Mouse (Mus musculus): ENCODE measurements around the gene Slc6a20b.
"Not testable (repeated sequence)": the region's sequence is repeated elsewhere in the genome, so short reads cannot be mapped to it uniquely, and the experiment has no call there.

The Slc6a20b gene

GRCm38 (mm10) chr9:123632281-123632680 lies at the start of gene Slc6a20b:
TSS of gene Slc6a20b (minus strand) at chr9:123632565.
- DNase-seq (ENCODE audit: low spot score in 2 of 2): no peak

DNA sequence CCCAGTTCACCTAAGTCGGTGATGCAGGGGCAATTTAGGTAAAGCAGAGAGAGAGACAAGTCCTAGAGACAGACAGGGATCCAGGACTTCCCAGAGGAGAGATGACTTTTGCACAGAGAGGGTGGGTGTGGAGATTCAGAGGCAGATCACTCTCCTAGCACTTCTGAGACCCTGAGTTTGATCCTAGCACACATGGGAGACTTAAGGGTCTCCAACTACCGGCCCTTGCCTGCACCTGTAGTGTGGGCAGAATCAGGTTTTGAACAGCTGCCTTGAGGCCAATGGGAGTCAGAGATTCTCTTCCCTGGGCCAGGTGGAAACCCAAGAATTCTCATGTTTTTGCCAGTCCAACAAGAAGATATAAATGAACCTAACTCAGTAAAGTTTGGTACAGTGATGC lies 46.8 kb upstream of the Slc6a20b start:
- DNase-seq (ENCODE audit: low spot score in 2 of 2): no peak

DNA sequence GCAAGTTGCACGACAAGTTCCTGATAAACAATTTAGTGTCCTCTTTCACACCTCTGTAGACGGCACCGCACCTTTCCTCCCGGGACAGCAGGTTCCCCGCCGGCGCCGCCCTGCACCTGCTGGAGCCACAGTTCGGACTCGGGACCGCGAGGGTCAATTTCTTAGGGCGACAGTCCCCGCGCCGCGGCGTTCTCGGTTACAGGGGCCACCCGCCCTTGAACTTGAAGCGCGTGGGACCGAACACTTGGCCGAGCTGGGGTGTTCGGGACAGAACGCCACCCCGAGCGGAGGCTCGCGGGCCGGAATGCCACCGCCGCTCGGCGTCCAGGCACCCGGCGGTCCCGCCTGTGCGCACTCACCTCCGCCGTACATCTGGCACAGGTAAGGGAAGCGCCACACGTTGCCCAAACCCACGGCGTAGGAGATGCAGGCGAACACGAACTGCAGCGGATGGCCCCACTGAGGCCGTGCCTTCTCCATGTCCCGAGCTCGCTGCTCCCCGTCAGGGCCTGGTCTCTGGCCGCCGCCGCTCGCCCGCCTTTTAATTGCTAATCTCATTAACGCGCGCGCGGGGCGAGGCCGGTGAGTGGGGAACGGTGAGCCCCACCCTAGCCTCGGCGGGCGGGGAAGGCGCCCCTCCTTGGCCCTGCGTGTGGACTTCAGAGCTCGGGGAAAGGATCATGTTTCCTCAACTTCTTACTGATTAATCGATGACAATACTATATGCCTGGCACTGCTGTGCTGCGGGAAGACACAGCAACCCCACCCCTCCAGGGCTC lies 46.2 kb upstream of the Slc6a20b start, which contains the start of the genes Ccr9 and Slc6a20a:
Ccr9 (plus strand) TSS at position 113 of the 779 bp plus-strand sequence.
Slc6a20a (minus strand) TSS at position 559 of the 779 bp plus-strand sequence.
- no peak for DNase-seq (ENCODE audit: low spot score in 2 of 2)

DNA sequence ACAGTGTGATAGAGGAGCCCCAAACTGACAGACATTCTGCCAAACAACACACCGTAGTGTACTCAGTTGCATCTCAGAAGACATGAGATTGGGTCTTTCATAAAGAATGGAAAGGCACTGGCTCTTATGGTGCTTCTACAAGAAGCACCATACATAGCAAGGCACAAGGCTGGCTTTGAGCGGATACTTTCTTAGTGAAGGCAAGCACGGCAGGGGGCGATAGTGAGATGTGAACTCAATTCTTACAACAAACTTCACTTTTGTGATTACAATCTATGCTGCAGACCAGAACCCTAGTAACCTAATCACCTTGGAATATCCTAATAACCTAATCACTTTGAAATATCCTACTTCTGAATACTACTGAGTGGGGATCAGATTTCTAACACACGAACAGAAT lies 33.3 kb upstream of the Slc6a20b start:
- no peak for DNase-seq (ENCODE audit: low spot score in 2 of 2)

- not testable (repeated sequence) for DNase-seq (ENCODE audit: low spot score in 2 of 2)
These were observed 27.8 kb upstream of the Slc6a20b start for GRCm38 (mm10) chr9:123659986-123660676.

- no peak for DNase-seq (ENCODE audit: low spot score in 2 of 2)
These were observed 26.6 kb upstream of the Slc6a20b start for GRCm38 (mm10) chr9:123658981-123659380.

- DNase-seq (ENCODE audit: low spot score in 2 of 2): no peak
These were observed 25.1 kb upstream of the Slc6a20b start for GRCm38 (mm10) chr9:123657457-123657856.

- no peak for DNase-seq (ENCODE audit: low spot score in 2 of 2)
These were observed 19.0 kb upstream of the Slc6a20b start for GRCm38 (mm10) chr9:123651369-123651768.

DNA sequence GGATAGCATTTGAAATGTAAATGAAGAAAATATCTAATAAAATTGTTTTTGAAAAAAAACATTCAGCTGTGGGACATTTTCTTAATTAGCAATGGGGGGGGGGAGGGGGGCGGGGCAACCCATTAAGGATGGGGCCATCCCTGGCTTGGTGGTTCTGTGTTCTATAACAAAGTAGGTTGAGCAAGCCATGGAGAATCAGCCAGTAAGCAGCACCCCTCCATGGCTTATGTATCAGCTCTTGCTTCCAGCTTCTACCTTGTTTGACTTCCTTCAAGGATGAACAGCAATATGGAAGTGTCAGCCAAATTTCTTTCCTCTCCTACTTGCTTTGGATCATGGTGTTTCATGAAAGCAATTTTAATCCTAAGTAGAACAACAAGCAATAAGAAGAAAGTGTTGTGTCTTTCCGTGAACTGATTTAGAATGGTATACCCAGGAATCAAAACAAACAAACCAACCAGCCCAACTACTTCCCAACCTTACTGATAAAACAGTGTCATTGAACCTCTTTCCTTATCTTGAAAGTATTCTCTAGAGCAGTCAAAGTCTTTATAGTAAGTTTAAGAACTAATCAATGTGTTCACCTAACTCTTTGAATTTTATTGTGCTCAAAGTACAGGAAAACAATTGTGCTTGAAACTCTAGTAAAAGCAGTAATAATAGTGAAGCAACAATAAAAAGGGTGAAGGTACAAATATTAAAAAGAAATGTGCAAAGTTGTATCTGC lies 17.6 kb upstream of the Slc6a20b start:
- DNase-seq (ENCODE audit: low spot score in 2 of 2): no peak

- DNase-seq (ENCODE audit: low spot score in 2 of 2): no peak
These were observed 7.7 kb upstream of the Slc6a20b start for GRCm38 (mm10) chr9:123640106-123640505.

- DNase-seq (ENCODE audit: low spot score in 2 of 2): no peak
These were observed 6.3 kb upstream of the Slc6a20b start for GRCm38 (mm10) chr9:123638668-123639089.

DNA sequence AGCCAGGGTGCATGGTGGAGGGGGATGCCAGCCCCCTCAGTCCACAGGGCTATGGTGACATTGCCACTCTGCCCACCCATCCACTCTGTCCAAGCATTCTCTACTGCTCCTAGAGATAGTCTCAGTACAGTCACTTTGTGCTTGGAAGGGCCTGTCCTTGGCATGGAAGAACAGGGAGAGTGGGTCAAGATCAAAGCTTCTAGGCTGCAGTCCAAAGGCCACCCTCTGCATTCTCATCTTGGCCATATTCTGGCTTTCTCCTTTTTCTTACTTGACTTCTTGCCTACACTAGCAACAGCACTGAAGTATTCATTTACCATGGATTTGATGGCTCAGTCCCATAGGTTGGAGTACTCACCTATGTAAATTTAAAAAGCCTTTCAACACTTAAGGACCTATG lies 5.9 kb upstream of the Slc6a20b start:
- DNase-seq (ENCODE audit: low spot score in 2 of 2): no peak

- no peak for DNase-seq (ENCODE audit: low spot score in 2 of 2)
These were observed 4.4 kb upstream of the Slc6a20b start for GRCm38 (mm10) chr9:123636771-123637170.

DNA sequence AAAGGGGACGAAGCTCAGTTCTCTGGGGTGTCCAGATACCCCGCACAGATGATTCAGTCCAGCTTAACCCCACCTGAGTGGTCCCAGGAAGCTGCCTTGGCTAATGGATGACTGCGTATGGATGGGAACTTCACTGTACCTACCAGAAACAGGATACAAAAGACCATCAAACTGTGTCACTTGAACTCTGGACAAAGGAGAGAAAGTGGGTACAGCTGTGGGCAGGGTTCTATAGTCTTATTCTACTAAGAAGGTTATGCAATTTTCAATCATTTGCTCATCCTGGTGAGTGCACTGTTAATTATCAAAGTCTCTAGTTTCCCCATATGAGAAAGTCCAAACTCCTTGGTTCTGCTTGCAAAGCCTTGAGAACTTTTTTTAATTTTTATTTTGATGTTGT lies 628 bp upstream of the Slc6a20b start:
- DNase-seq (ENCODE audit: low spot score in 2 of 2): no peak

DNA sequence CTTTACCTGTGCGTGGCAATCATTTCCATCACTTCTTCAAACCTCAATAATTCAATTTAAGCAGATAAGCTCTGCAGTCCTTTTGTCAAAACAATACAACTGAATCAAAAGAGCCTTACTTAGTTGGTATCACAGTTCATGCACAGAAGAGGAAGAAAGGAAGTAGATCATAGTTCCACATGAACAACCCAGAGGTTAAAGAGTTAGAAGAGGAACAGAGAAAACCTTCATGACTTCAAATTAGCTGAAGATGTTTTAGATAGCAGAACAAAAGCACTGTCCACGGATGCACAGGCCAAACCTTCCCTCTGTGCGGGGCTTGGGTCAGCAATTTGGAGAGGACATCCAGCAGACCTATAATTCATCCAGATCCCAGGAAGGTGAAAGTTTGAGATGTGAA lies 699 bp downstream of the Slc6a20b start:
- DNase-seq (ENCODE audit: low spot score in 2 of 2): no peak

GRCm38 (mm10) chr9:123625821-123626220 lies 6.5 kb downstream of the Slc6a20b start:
- DNase-seq (ENCODE audit: low spot score in 2 of 2): no peak

GRCm38 (mm10) chr9:123624741-123625140 lies 7.6 kb downstream of the Slc6a20b start:
- no peak for DNase-seq (ENCODE audit: low spot score in 2 of 2)

DNA sequence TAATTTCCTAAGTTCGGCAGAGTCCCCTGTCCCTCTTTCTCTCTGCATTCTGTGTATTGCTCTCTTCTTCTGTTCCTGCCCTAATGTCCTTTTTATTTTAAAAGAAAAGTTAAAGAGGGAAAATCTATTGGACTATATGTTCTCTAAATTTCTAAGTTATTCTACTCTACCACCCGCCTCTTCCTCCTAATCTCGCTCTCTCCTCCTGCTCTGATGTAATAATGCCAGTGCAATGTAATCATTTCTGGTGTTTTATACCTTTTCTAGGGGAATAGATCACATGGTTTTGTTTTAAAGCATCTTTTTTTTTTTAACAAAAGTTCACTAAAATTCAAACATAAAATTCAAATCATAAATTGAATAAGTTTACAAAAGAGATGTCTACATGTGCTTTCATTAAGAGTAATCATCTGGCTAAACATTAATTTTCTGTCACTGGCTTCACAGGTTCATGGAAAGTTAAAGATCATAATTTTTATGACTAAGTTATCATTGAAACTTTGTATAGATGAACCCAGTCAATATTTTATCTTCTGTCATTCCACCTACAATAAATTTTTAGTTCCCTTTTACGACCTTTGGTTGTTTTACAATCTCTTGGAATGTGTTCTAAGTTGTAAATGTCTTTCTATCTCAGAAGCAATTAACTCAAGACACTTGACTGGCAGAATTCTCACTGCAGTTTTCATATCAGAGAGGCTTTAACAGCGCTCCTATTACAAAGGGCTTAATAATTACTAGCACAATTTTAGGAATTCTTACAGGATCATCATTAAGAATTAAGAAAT lies 11.9 kb downstream of the Slc6a20b start:
- DNase-seq (ENCODE audit: low spot score in 2 of 2): no peak

GRCm38 (mm10) chr9:123601529-123601928 lies 30.8 kb downstream of the Slc6a20b start:
- no peak for DNase-seq (ENCODE audit: low spot score in 2 of 2)

DNA sequence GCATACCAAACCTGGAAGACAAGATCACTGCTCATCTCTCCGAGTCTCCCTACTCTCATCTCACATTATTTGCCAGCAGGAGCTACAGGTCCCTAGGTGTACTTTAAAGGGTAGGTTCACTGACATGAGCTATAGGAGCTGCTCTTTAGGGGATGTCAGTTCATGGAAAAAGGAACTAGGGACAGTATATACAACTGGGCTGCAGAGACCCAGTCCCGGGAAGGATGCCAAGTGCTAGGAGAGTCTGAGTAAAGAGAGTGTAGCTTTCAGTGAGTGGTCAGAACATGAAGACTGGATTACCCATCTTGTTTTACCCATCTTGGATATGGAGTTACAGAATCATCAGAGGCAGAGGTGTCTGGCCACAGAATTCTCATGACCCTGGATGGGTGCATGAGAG lies 35.0 kb downstream of the Slc6a20b start:
- no peak for DNase-seq (ENCODE audit: low spot score in 2 of 2)

- DNase-seq (ENCODE audit: low spot score in 2 of 2): no peak
These were observed 35.5 kb downstream of the Slc6a20b start for GRCm38 (mm10) chr9:123596910-123597309.

- DNase-seq (ENCODE audit: low spot score in 2 of 2): no peak
These were observed 37.2 kb downstream of the Slc6a20b start for GRCm38 (mm10) chr9:123595194-123595593.
